Mouse (Mus musculus) 3134 (cell line): Measurements from ENCODE around the gene Olfr733.

Experiments used
- DNase-seq: peaks from one replicate; pipeline ENCODE4 v3.0.0-alpha.2; 2011; ENCODE audit warnings: low spot score; ENCODE audit not compliant: insufficient read length; ENCODE audit errors: extremely low read depth

The Olfr733 gene

GRCm38 (mm10) chr14:50301422-50301821, at the start of gene Olfr733:
Olfr733 (minus strand) TSS chr14:50301522.
- no peak for DNase-seq

- no peak for DNase-seq
These were observed 47.5 kb upstream of the Olfr733 start, which contains the start of gene Olfr735 for GRCm38 (mm10) chr14:50348796-50349195. Olfr735 (minus strand) TSS chr14:50348872.

- DNase-seq = no peak
These were observed 25.3 kb upstream of the Olfr733 start, which contains the start of gene Olfr734 for GRCm38 (mm10) chr14:50326661-50327060. Olfr734 (minus strand) TSS chr14:50326761.

GRCm38 (mm10) chr14:50284106-50284505, 17.2 kb downstream of the Olfr733 start, which contains the start of gene Olfr732:
Olfr732 (minus strand) TSS chr14:50284206.
- DNase-seq = no peak
